Mouse (Mus musculus): Measurements from ENCODE around the gene Nipal3.

Nipal3 gene

DNA sequence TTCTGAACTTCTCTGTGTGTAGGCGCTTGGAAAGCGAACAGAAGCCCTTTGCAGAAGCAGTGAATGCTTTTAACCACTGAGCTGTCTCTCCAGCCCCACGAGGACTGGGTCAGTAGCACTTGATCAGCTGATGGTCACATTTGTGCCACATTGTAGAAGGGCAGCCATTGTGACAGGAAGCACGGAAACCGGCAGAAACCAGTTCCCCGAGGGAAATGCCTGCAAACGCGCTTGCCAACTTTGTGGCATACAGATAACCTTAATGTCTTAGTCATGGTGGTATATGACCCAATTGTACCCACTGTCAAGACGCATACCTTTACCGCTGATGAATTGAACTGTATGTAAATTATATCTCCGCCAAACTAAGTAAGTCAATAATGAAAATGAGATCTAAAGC lies 11.0 kb upstream of the Nipal3 start:
- no peak for DNase-seq (ENCODE audit: low spot score)

- peak; percentile 26 for DNase-seq (ENCODE audit: low spot score)
These were observed 6.7 kb upstream of the Nipal3 start for GRCm38 (mm10) chr4:135501587-135501986.

DNA sequence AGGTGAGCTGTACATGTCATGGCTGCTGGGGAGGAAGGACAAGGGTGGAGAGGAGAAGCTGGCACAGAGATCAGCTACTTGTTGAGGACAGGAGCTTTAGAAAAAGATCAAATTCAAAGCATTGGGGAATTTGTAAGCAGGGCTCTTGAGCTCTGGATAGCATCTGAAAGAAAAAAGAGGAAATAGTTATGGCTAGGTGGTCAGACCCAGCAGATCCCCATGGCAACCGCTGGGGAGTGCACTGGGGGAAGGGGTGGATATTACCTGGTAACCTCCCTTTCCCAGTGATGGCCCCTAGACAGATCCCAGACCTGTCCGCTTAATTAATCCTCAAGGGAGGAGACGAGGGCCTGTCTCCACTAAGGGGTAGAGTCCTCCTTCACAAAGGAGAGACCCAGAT lies 5.0 kb upstream of the Nipal3 start:
- no peak for DNase-seq (ENCODE audit: low spot score)

- no peak for DNase-seq (ENCODE audit: low spot score)
These were observed 3.3 kb upstream of the Nipal3 start for GRCm38 (mm10) chr4:135498136-135498535.

- no peak for DNase-seq (ENCODE audit: low spot score)
These were observed 972 bp upstream of the Nipal3 start for GRCm38 (mm10) chr4:135495810-135496209.

- DNase-seq (ENCODE audit: low spot score) = no peak
These were observed 556 bp upstream of the Nipal3 start for GRCm38 (mm10) chr4:135495397-135495791.

GRCm38 (mm10) chr4:135493691-135494520 lies 932 bp downstream of the Nipal3 start:
- DNase-seq (ENCODE audit: low spot score) = peak; percentile 16

DNA sequence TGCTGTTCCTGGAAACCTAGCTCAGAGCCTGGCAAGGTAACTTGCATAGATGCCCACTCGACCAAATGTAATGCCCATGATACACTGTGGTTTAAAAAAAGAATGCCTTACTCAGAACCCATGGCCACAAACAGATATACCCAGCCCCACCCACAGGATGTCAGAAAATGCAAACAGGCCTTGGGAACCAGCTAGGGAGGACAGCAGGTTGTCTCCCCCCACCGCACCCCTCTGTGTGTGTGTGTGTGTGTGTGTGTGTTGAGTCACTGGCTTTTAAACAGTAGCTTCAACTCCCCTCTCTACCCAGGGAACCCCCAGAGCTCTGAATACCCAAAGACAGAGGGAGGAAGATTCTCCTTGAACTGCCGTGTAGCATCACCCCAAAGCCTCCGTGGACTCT lies 1.6 kb downstream of the Nipal3 start:
- DNase-seq (ENCODE audit: low spot score) = peak; percentile 50

DNA sequence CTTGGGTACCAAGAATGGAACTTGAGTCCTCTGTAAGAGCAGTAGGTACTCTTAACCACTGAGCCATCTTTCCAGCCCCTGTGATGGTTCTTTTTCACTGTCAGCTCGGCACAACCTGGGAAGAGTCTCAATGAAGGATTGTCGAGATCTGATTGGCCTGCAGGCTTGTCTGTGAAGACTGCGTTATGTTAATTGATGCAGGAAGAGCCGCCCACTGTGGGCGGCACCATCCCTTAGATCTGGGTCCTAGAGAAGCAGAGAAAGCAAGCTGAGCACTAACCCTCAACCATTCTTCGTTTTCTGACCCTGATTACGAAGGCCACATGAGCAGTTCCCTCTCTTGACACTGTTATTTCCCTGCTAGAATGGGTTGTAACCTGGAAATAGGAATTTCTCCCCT lies 5.6 kb downstream of the Nipal3 start:
- no peak for DNase-seq (ENCODE audit: low spot score)

GRCm38 (mm10) chr4:135486352-135486751 lies 8.5 kb downstream of the Nipal3 start:
- DNase-seq (ENCODE audit: low spot score) = no peak

GRCm38 (mm10) chr4:135485086-135485485 lies 9.8 kb downstream of the Nipal3 start:
- no peak for DNase-seq (ENCODE audit: low spot score)

GRCm38 (mm10) chr4:135480370-135480769 lies 14.5 kb downstream of the Nipal3 start:
- no peak for DNase-seq (ENCODE audit: low spot score)

DNA sequence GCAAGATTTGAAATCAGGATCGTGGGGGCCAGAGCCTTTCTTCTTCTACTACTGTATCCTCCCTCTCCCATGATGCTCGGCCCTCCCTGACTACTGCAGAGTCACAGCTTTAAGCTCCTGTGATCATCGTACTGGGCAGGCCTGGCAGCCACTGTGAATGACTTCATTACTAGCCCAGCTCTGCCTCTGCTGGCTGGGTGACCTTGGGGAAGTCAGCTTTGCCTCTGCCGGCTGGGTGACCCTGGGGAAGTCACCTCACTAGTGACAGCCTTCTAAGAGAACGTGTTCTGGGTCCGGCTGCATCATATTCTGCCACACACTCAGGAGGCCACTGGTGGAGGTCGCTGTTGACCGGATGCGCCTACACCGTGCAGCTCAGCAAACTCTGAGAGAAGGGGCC lies 17.0 kb downstream of the Nipal3 start:
- DNase-seq (ENCODE audit: low spot score) = no peak

GRCm38 (mm10) chr4:135463406-135463805 lies 31.4 kb downstream of the Nipal3 start:
- no peak for DNase-seq (ENCODE audit: low spot score)

- no peak for DNase-seq (ENCODE audit: low spot score)
These were observed 41.3 kb downstream of the Nipal3 start for GRCm38 (mm10) chr4:135453572-135453971.

DNA sequence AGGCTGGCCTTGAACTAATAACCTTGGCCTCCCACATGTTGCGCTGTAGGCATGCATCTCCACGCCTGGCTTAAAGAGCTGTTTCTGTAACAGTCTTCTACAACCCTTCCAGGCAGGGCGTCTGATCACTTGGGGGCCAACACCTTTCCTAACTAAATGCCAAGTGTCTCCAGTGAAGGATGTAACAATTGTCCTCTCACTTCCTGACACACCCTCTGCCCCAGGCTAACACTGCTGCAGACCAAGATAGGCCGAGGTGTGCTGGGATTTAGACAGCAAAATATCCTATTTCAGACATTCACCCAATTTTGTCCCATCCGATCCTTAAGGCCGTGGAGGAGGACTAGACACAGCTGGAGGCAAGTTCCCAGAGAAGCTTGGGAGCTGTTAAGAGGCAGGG lies 41.7 kb downstream of the Nipal3 start:
- no peak for DNase-seq (ENCODE audit: low spot score)

- no peak for DNase-seq (ENCODE audit: low spot score)
These were observed 43.4 kb downstream of the Nipal3 start for GRCm38 (mm10) chr4:135451360-135452015.

DNA sequence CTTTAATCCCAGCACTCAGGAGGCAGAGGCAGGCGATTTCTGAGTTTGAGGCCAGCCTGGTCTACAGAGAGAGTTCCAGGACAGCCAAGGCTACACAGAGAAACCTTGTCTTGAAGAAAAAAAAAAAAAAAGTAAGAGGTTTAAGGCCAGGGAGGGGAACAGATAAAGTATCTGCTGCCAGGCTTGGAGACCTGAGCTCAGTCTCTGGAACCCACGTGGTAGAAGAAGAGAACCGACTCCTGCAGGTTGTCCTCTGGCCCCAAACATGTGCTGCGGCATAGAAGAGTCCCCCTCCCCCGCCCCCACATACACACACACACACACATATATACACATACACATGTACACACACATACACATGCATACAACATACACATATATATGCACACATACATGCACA lies 52.4 kb downstream of the Nipal3 start:
- DNase-seq (ENCODE audit: low spot score) = no peak

- peak; percentile 54 for DNase-seq (ENCODE audit: low spot score)
These were observed 54.8 kb downstream of the Nipal3 start for GRCm38 (mm10) chr4:135439904-135440522.

DNA sequence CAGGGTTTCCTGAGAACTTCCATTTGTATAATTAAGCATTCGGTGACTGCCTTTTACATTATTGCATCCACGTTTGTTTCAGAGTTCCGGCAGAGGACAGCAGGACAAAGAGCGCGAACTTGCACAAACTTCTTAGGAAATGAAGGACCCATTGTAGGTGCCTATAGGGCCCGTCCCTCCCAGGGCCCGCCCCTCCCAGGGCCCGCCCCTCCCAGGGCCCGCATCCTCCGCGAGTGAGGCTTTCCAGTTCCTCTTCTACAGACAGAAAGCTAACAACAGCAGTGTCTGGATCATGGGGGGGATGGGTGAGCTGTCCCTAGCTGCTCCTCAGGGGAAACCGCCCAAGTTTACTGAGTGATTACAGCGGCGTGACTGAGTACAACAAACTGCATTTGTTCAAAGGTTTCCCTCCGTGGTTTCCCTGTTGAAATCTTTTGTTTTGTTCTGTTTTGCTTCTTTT lies 55.6 kb downstream of the Nipal3 start:
- DNase-seq (ENCODE audit: low spot score) = peak; percentile 77

- no peak for DNase-seq (ENCODE audit: low spot score)
These were observed 56.9 kb downstream of the Nipal3 start for GRCm38 (mm10) chr4:135437924-135438323.

DNA sequence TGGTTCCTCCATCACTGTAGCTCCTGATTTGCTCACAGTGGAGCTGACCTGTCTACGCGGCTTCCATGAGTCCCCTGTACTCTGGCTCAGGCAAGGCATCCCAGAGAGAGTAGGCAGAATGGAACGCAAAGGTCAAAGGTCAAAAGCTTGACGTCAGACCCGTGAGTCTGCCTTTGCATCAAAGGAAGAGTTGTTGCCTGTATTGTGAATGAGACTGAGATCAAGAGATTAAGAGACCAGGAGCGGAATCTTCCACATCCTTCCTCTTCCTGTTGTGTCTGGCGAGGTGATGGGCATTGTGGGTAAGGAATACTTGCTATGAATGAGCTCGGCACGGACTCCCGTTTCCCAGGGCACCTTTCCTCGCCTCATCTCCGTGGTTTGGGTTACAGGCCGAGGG lies 58.5 kb downstream of the Nipal3 start:
- peak; percentile 79 for DNase-seq (ENCODE audit: low spot score)

- no peak for DNase-seq (ENCODE audit: low spot score)
These were observed 60.4 kb downstream of the Nipal3 start for GRCm38 (mm10) chr4:135434395-135434789.

All from T-cell, adult 2 months (primary cell).